Mouse (Mus musculus) frontal cortex, adult (tissue): ENCODE results near the gene Slc6a19.
A peak's percentile ranks its signal among the peaks of the same experiment; 100 is the strongest.
"Not testable (repeated sequence)": the region's sequence is repeated elsewhere in the genome, so short reads cannot be mapped to it uniquely, and the experiment has no call there.

ENCODE experiments used
- ATAC-seq: cut with Nextera tagmentation; 2 replicates; pipeline ENCODE4 v1.9.2; 2017; ENCODE audit warnings: mild to moderate bottlenecking, moderate library complexity, mixed read lengths; ENCODE audit not compliant: low TSS enrichment

The Slc6a19 gene

GRCm38 (mm10) chr13:73704694-73705325 lies at the start of gene Slc6a19:
Gene Slc6a19, minus strand, starts transcription at chr13:73704865.
- no peak for ATAC-seq

- no peak for ATAC-seq
Measured at GRCm38 (mm10) chr13:73751284-73751683, 46.6 kb upstream of the Slc6a19 start.

- ATAC-seq, result no peak
Measured at GRCm38 (mm10) chr13:73750435-73750834, 45.8 kb upstream of the Slc6a19 start.

- ATAC-seq, result no peak
Measured at GRCm38 (mm10) chr13:73748663-73749440, 44.2 kb upstream of the Slc6a19 start.

- ATAC-seq, result peak; percentile 95
Measured at GRCm38 (mm10) chr13:73743662-73744061, 39.0 kb upstream of the Slc6a19 start.

GRCm38 (mm10) chr13:73742944-73743343 lies 38.3 kb upstream of the Slc6a19 start:
- ATAC-seq, result no peak

- not testable (repeated sequence) for ATAC-seq
Measured at GRCm38 (mm10) chr13:73740399-73740944, 35.8 kb upstream of the Slc6a19 start.

GRCm38 (mm10) chr13:73736943-73737342 lies 32.3 kb upstream of the Slc6a19 start:
- peak; percentile 57 for ATAC-seq

GRCm38 (mm10) chr13:73735928-73736327 lies 31.3 kb upstream of the Slc6a19 start:
- ATAC-seq, result no peak

GRCm38 (mm10) chr13:73735270-73735669 lies 30.6 kb upstream of the Slc6a19 start:
- ATAC-seq, result no peak

- no peak for ATAC-seq
Measured at GRCm38 (mm10) chr13:73734379-73734778, 29.7 kb upstream of the Slc6a19 start.

- no peak for ATAC-seq
Measured at GRCm38 (mm10) chr13:73732742-73733700, 28.4 kb upstream of the Slc6a19 start, which contains the start of gene Slc12a7. Gene Slc12a7, plus strand, starts transcription at chr13:73733094.

GRCm38 (mm10) chr13:73732235-73732634 lies 27.6 kb upstream of the Slc6a19 start:
- ATAC-seq, result no peak

GRCm38 (mm10) chr13:73730913-73731312 lies 26.2 kb upstream of the Slc6a19 start:
- ATAC-seq, result peak; percentile 84

- no peak for ATAC-seq
Measured at GRCm38 (mm10) chr13:73728633-73729032, 24.0 kb upstream of the Slc6a19 start.

GRCm38 (mm10) chr13:73727621-73728025 lies 23.0 kb upstream of the Slc6a19 start:
- ATAC-seq, result no peak

- no peak for ATAC-seq
Measured at GRCm38 (mm10) chr13:73725315-73725714, 20.6 kb upstream of the Slc6a19 start.

GRCm38 (mm10) chr13:73723081-73723668 lies 18.5 kb upstream of the Slc6a19 start:
- ATAC-seq, result peak; percentile 79

GRCm38 (mm10) chr13:73720241-73720640 lies 15.6 kb upstream of the Slc6a19 start:
- ATAC-seq, result no peak

- peak; percentile 94 for ATAC-seq
Measured at GRCm38 (mm10) chr13:73718225-73718624, 13.6 kb upstream of the Slc6a19 start.

GRCm38 (mm10) chr13:73714020-73714419 lies 9.4 kb upstream of the Slc6a19 start:
- ATAC-seq, result peak; percentile 47; the same call in 1 of the 2 replicates
